8 mouse cellular contexts compared by ENCODE assay signal in the genomic region with DNA sequence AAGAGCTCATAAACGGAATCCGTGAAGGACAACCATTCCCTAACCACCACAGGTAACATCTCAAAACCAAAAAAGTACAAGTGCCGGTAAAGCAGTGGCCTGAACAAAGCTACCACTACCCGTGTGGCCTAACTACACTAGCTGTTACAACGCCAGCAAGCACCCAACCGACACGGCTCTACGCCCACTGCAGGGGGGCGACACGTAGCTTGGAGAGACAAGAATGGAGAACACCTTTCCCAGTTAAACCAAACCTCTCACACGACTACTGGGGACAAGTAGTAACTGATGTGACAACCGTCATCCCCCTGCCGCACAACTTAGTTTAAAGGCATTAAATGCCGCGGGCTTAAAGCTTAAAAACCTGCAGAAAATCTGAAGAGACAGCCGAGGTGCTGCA. TPM values are rescaled to one million over a fixed set of nuclear protein-coding genes. Genes with fewer than 3 reads are reported as not detected.
A peak's percentile ranks its signal among the peaks of the same experiment; 100 is the strongest.
DNase-seq lines count a peak whose midpoint lies in the region; ATAC-seq and TF ChIP-seq lines count a peak whose summit lies in the region.

No protein-coding gene starts in this region.

- peak overlapping the region; percentile 83 for H3K27ac ChIP-seq in embryonic facial prominence, embryonic 11.5 days (replicated peaks; ENCODE audit: low read depth, low read length)
- H3K27ac ChIP-seq in liver, embryonic 11.5 days (ENCODE audit: low read depth, low read length) = peak overlapping the region; percentile 98
- peak overlapping the region; percentile 97 for H3K27ac ChIP-seq in midbrain, postnatal 0 days (ENCODE audit: low read depth, low read length)

- peak overlapping the region; percentile 67 for H3K4me2 ChIP-seq in embryonic facial prominence, embryonic 11.5 days (ENCODE audit: low read depth, low read length)
- H3K4me2 ChIP-seq in liver, embryonic 11.5 days = peak overlapping the region; percentile 86
- H3K4me2 ChIP-seq in midbrain, postnatal 0 days (ENCODE audit: low read depth, low read length, poor library complexity, severe bottlenecking) = peak overlapping the region; percentile 57

- TF ChIP-seq CTCF in midbrain, postnatal 0 days (IDR thresholded peaks at IDR 0.05) = 0 out of 2 replicates have a peak, but pooled peaks have one; percentile 6

- no peaks in the 10 kb centered on the region for H3K27me3 ChIP-seq in embryonic facial prominence, embryonic 11.5 days (ENCODE audit: control insufficient read depth, insufficient read depth, low read length)
- H3K27me3 ChIP-seq in liver, embryonic 11.5 days (replicated peaks; ENCODE audit: control insufficient read depth, insufficient read depth, low read length) = no peaks in the 10 kb centered on the region
- H3K27me3 ChIP-seq in midbrain, postnatal 0 days (ENCODE audit: insufficient read depth, low read length) = no peaks in the 10 kb centered on the region

- WGBS in embryonic facial prominence, embryonic 11.5 days = under 1% methylated on average over 16 of the region's 16 CpGs
- under 1% methylated on average over 16 of the region's 16 CpGs for WGBS in liver, embryonic 11.5 days
- WGBS in midbrain, postnatal 0 days = under 1% methylated on average over 16 of the region's 16 CpGs

- DNase-seq in B cell, adult 2 months = peak; percentile 69
- peak; percentile 64 for DNase-seq in adrenal gland, adult 2 months
- peak; percentile 66 for DNase-seq in embryonic facial prominence, embryonic 11.5 days (ENCODE audit: low spot score)
- DNase-seq in kidney, adult 18-20 months = peak; percentile 67
- DNase-seq in liver, embryonic 11.5 days (ENCODE audit: low spot score) = peak; percentile 68
- DNase-seq in midbrain, postnatal 0 days (ENCODE audit: low spot score) = peak; percentile 66
- peak; percentile 27 for DNase-seq in telencephalon, adult 2 months (ENCODE audit: low read depth, low spot score)

- no peaks in the 10 kb centered on the region for H3K4me1 ChIP-seq in embryonic facial prominence, embryonic 11.5 days (ENCODE audit: control insufficient read depth, insufficient read depth, low read length)
- peaks cover 7% of the 10 kb centered on the region; the same call in 1 of the 2 replicates for H3K4me1 ChIP-seq in liver, embryonic 11.5 days (replicated peaks; ENCODE audit: control insufficient read depth, insufficient read depth, low read length)
- H3K4me1 ChIP-seq in midbrain, postnatal 0 days (ENCODE audit: insufficient read depth, low read length) = 0 out of 2 replicates have a peak, but pooled peaks cover 2% of the 10 kb centered on the region

- H3K36me3 ChIP-seq in embryonic facial prominence, embryonic 11.5 days (replicated peaks; ENCODE audit: control insufficient read depth, insufficient read depth, low read depth, low read length) = no peaks in the 10 kb centered on the region; the same call in 1 of the 2 replicates
- H3K36me3 ChIP-seq in liver, embryonic 11.5 days (ENCODE audit: control insufficient read depth, insufficient read depth, low read length) = peaks cover 11% of the 10 kb centered on the region; the same call in 1 of the 2 replicates
- H3K36me3 ChIP-seq in midbrain, postnatal 0 days (ENCODE audit: insufficient read depth, low read length) = no peaks in the 10 kb centered on the region

- ATAC-seq in embryonic facial prominence, embryonic 11.5 days (replicated peaks; ENCODE audit: insufficient number of reproducible peaks, low FRiP score, low TSS enrichment, low read depth) = peak; percentile 45
- ATAC-seq in granulocyte monocyte progenitor cell, adult 5-6 weeks (replicated peaks; ENCODE audit: poor library complexity, severe bottlenecking) = peak; percentile 40
- peak; percentile 49 for ATAC-seq in liver, embryonic 11.5 days (replicated peaks; ENCODE audit: low FRiP score)
- ATAC-seq in midbrain, postnatal 0 days (ENCODE audit: low FRiP score) = peak; percentile 48

- peak overlapping the region; percentile 49 for H3K4me3 ChIP-seq in embryonic facial prominence, embryonic 11.5 days (ENCODE audit: low read depth, low read length)
- peak overlapping the region; percentile 67 for H3K4me3 ChIP-seq in liver, embryonic 11.5 days (ENCODE audit: low read depth, low read length)
- peak overlapping the region; percentile 80 for H3K4me3 ChIP-seq in midbrain, postnatal 0 days (ENCODE audit: low read depth, low read length)

- H3K9ac ChIP-seq in embryonic facial prominence, embryonic 11.5 days (replicated peaks; ENCODE audit: low read length) = peak overlapping the region; percentile 83
- H3K9ac ChIP-seq in liver, embryonic 11.5 days (ENCODE audit: low read depth, low read length) = peak overlapping the region; percentile 83
- peak overlapping the region; percentile 82 for H3K9ac ChIP-seq in midbrain, postnatal 0 days (replicated peaks; ENCODE audit: low read length, poor library complexity, severe bottlenecking)

- no peaks in the 10 kb centered on the region for H3K9me3 ChIP-seq in embryonic facial prominence, embryonic 11.5 days (replicated peaks; ENCODE audit: control insufficient read depth, low read length)
- H3K9me3 ChIP-seq in liver, embryonic 11.5 days (ENCODE audit: control insufficient read depth, low read length) = no peaks in the 10 kb centered on the region
- H3K9me3 ChIP-seq in midbrain, postnatal 0 days (ENCODE audit: low read length) = no peaks in the 10 kb centered on the region

RNA-seq across cellular contexts. Expression of a gene that starts 0.5 kb away (rescaled TPM):
- total RNA-seq in adrenal gland, adult 2 months (2021) = 10 to 100 TPM; 39.8 to 46.1 TPM
- polyA plus RNA-seq in adrenal gland, adult 2 months (2012; rRNA removed) = 9.0 and 19.5 TPM in 2 replicates
- 45.9 and 50.0 TPM in 2 replicates for polyA plus RNA-seq in embryonic facial prominence, embryonic 11.5 days (2014; fragmentation: Nextera tagmentation; extraction: Ambion mirVana)
- 25.5 and 30.8 TPM in 2 replicates for total RNA-seq in granulocyte monocyte progenitor cell, adult 5-6 weeks (2014; fragmentation: Nextera tagmentation)
- 39.1 and 40.0 TPM in 2 replicates for total RNA-seq in granulocyte monocyte progenitor cell, adult 5-6 weeks (2017)
- polyA plus RNA-seq in liver, embryonic 11.5 days (2014; fragmentation: Nextera tagmentation; extraction: Ambion mirVana) = 26.6 and 28.1 TPM in 2 replicates
- total RNA-seq in midbrain, postnatal 0 days (2014; rRNA removed) = 37.7 and 40.9 TPM in 2 replicates
- 27.6 and 28.0 TPM in 2 replicates for polyA plus RNA-seq in midbrain, postnatal 0 days (2015; fragmentation: Nextera tagmentation; extraction: Ambion mirVana)

RNA-seq across cellular contexts. Expression of a gene that starts 36.7 kb away (rescaled TPM):
- total RNA-seq in adrenal gland, adult 2 months (2021) = 10 to 100 TPM; 17.3 to 26.1 TPM
- 3.1 and 3.7 TPM in 2 replicates for polyA plus RNA-seq in adrenal gland, adult 2 months (2012; rRNA removed)
- 6.5 and 8.6 TPM in 2 replicates for polyA plus RNA-seq in embryonic facial prominence, embryonic 11.5 days (2014; fragmentation: Nextera tagmentation; extraction: Ambion mirVana)
- 21.6 and 34.6 TPM in 2 replicates for total RNA-seq in granulocyte monocyte progenitor cell, adult 5-6 weeks (2014; fragmentation: Nextera tagmentation)
- total RNA-seq in granulocyte monocyte progenitor cell, adult 5-6 weeks (2017) = 31.1 and 35.7 TPM in 2 replicates
- 8.9 and 10.5 TPM in 2 replicates for polyA plus RNA-seq in liver, embryonic 11.5 days (2014; fragmentation: Nextera tagmentation; extraction: Ambion mirVana)
- total RNA-seq in midbrain, postnatal 0 days (2014; rRNA removed) = 2.3 and 2.6 TPM in 2 replicates
- polyA plus RNA-seq in midbrain, postnatal 0 days (2015; fragmentation: Nextera tagmentation; extraction: Ambion mirVana) = 0.99 and 1.5 TPM in 2 replicates

Comparison
In these comparisons a context has a peak if more than half of its experiments do, and no peak if none do; other contexts are left out.
1. Peak in every context shown above with its lines: DNase-seq, ATAC-seq, H3K4me3 ChIP-seq and H3K27ac ChIP-seq.